Mouse (Mus musculus) small intestine, adult 2 months (tissue): ENCODE measurements around the gene Comp.

Experiments used
- CTCF ChIP-seq: fragments of 200-500 bp; IDR thresholded peaks from 2 replicates; pipeline ENCODE4 v1.5.1; 2012; ENCODE audit warnings: low read depth, mild to moderate bottlenecking, control low read depth, inconsistent platforms, low read length, moderate library complexity, mixed read lengths; ENCODE audit not compliant: insufficient replicate concordance, insufficient read length; ENCODE audit errors: extremely low read depth
- POLR2A ChIP-seq: fragments of 200-500 bp; IDR thresholded peaks from 2 replicates; pipeline ENCODE4 v1.6.1; 2012; ENCODE audit warnings: low read depth, mild to moderate bottlenecking, control low read depth, inconsistent platforms, low read length, moderate library complexity

DNA sequence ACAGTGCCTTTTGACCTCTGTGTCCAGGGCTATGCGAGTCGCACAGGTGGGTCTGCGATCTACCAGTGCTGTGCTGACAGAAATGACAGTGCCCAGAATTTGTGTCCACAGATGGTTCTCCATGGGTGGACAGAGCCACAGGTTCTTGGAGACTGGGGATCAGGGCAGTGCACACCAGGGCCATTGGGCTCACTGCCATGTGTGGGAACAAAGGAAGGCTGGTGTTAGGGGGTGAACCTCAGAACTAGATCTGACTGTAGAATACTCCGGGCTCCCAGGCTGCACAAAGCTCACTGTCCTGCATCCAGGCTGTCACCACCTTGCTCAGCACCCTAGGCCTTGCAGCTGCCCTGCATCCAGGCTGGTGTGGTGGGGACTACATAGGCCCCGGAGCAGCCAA, 36.9 kb downstream of the Comp start:
- TF ChIP-seq CTCF (no peak), POLR2A (no peak)
